19 mouse cellular contexts compared by ENCODE assay signal in genomic region chrX:73580133-73580532, GRCm38 (mm10).
"Had no signal": no experiment of that assay in that cellular context is flagged by ENCODE, and none has a peak within 500 bp of the region (broad histone marks: within the 10 kb centered on the region; RNA-seq: fewer than 3 reads in every experiment).

No protein-coding gene starts in this region.

- H3K4me3 ChIP-seq: limb, embryonic 12.5 days; liver, embryonic 13.5 days; lung, embryonic 15.5 days; midbrain, embryonic 10.5 days; neural tube, embryonic 13.5 days; stomach, embryonic 15.5 days had no signal

- H3K27ac ChIP-seq: limb, embryonic 12.5 days; liver, embryonic 13.5 days; lung, embryonic 15.5 days; midbrain, embryonic 10.5 days; neural tube, embryonic 13.5 days; stomach, embryonic 15.5 days had no signal

- H3K4me2 ChIP-seq: limb, embryonic 12.5 days; liver, embryonic 13.5 days; lung, embryonic 15.5 days; neural tube, embryonic 13.5 days; stomach, embryonic 15.5 days had no signal

- H3K9me3 ChIP-seq: limb, embryonic 12.5 days; liver, embryonic 13.5 days; lung, embryonic 15.5 days; midbrain, embryonic 10.5 days; neural tube, embryonic 13.5 days; stomach, embryonic 15.5 days had no signal

- ATAC-seq: liver, postnatal 0 days had no signal

- H3K4me1 ChIP-seq: limb, embryonic 12.5 days; lung, embryonic 15.5 days; midbrain, embryonic 10.5 days; neural tube, embryonic 13.5 days; stomach, embryonic 15.5 days had no signal

- H3K36me3 ChIP-seq: limb, embryonic 12.5 days; liver, embryonic 13.5 days; lung, embryonic 15.5 days; midbrain, embryonic 10.5 days; neural tube, embryonic 13.5 days; stomach, embryonic 15.5 days had no signal

- H3K27me3 ChIP-seq: liver, embryonic 13.5 days; lung, embryonic 15.5 days; neural tube, embryonic 13.5 days; stomach, embryonic 15.5 days had no signal

- H3K9ac ChIP-seq: limb, embryonic 12.5 days; liver, embryonic 13.5 days; liver, postnatal 0 days; lung, embryonic 15.5 days; neural tube, embryonic 13.5 days; stomach, embryonic 15.5 days had no signal

- DNase-seq: kidney, adult 2 months; kidney, postnatal 25 days; layer of hippocampus, adult 9-11 months; layer of hippocampus, postnatal 36 days; liver; liver, embryonic 13.5 days; liver, postnatal 0 days; lung, postnatal 14 days; midbrain, embryonic 14.5 days; retina, postnatal 1 day; right cerebral cortex, postnatal 4 days; spleen, adult 18-20 months; thymus, adult 2 months; thymus, postnatal 36 days had no signal
